Mouse (Mus musculus) ES-Bruce4 (cell line): ENCODE data around the gene Tmem230. TPM values are rescaled to one million over a fixed set of nuclear protein-coding genes. Genes with fewer than 3 reads are reported as not detected.

Source experiments
- H3K27ac ChIP-seq: 2 replicates; pipeline ENCODE4 v1.5.1; 2012; ENCODE audit warnings: low read length, inconsistent platforms; ENCODE audit not compliant: insufficient read depth
- H3K27me3 ChIP-seq: 2 replicates; pipeline ENCODE4 v1.6.1; 2012; ENCODE audit warnings: mild to moderate bottlenecking, low read length, inconsistent platforms; ENCODE audit not compliant: control insufficient read depth, poor library complexity, insufficient read depth, severe bottlenecking
- H3K36me3 ChIP-seq: 2 replicates; pipeline ENCODE4 v1.6.1; 2012; ENCODE audit warnings: inconsistent platforms, mild to moderate bottlenecking, low read length, moderate library complexity; ENCODE audit not compliant: control insufficient read depth, poor library complexity, insufficient read depth, severe bottlenecking
- H3K4me1 ChIP-seq: one replicate; pipeline ENCODE4 v1.8.1; 2011; ENCODE audit warnings: low read length; ENCODE audit not compliant: control insufficient read depth, insufficient read depth
- H3K4me3 ChIP-seq: 2 replicates; pipeline ENCODE4 v1.5.1; 2011; ENCODE audit warnings: low read depth, mild to moderate bottlenecking, low read length
- H3K9ac ChIP-seq: 2 replicates; pipeline ENCODE4 v1.6.1; 2012; ENCODE audit warnings: low read depth, mild to moderate bottlenecking, inconsistent platforms; ENCODE audit not compliant: poor library complexity, severe bottlenecking
- H3K9me3 ChIP-seq: replicated peaks from 2 replicates; pipeline ENCODE4 v1.6.1; 2012; ENCODE audit warnings: mild to moderate bottlenecking, low read length, inconsistent platforms; ENCODE audit not compliant: control insufficient read depth, poor library complexity, insufficient read depth, severe bottlenecking
- CTCF ChIP-seq: IDR thresholded peaks from one replicate; pipeline ENCODE4 v1.8.1; 2011; ENCODE audit warnings: low read depth, low read length
- EP300 ChIP-seq: IDR thresholded peaks from 2 replicates; pipeline ENCODE4 v1.6.1; 2011; ENCODE audit warnings: low read depth, low read length; ENCODE audit not compliant: insufficient read depth
- POLR2A ChIP-seq: IDR thresholded peaks from one replicate; pipeline ENCODE4 v1.8.1; 2011; ENCODE audit warnings: low read length; ENCODE audit not compliant: insufficient read depth
- polyA plus RNA-seq: library from polyadenylated mRNA; stranded (reverse); fragments of >200 nt; gene quantifications from 2 replicates; pipeline ENCODE4 v1.2.4, GENCODE M21; 2011; ENCODE audit warnings: low read depth; ENCODE audit not compliant: missing spikeins, insufficient read depth, insufficient read length

Tmem230 gene
- polyA plus RNA-seq, 1 experiment, result 47.7 TPM

GRCm38 (mm10) chr2:132203186-132203585 lies 44.4 kb downstream of the Tmem230 start:
- no peaks in the 10 kb centered on the region; the same call in 1 of the 2 replicates for H3K27me3 ChIP-seq
- H3K36me3 ChIP-seq, result no peaks in the 10 kb centered on the region
- H3K9me3 ChIP-seq, result no peaks in the 10 kb centered on the region
- peaks cover 5% of the 10 kb centered on the region for H3K4me1 ChIP-seq
- no peak overlapping the region for H3K9ac ChIP-seq
- TF ChIP-seq CTCF (no peak), EP300 (no peak), POLR2A (no peak)
- H3K4me3 ChIP-seq, result no peak overlapping the region
- H3K27ac ChIP-seq, result no peak overlapping the region

DNA sequence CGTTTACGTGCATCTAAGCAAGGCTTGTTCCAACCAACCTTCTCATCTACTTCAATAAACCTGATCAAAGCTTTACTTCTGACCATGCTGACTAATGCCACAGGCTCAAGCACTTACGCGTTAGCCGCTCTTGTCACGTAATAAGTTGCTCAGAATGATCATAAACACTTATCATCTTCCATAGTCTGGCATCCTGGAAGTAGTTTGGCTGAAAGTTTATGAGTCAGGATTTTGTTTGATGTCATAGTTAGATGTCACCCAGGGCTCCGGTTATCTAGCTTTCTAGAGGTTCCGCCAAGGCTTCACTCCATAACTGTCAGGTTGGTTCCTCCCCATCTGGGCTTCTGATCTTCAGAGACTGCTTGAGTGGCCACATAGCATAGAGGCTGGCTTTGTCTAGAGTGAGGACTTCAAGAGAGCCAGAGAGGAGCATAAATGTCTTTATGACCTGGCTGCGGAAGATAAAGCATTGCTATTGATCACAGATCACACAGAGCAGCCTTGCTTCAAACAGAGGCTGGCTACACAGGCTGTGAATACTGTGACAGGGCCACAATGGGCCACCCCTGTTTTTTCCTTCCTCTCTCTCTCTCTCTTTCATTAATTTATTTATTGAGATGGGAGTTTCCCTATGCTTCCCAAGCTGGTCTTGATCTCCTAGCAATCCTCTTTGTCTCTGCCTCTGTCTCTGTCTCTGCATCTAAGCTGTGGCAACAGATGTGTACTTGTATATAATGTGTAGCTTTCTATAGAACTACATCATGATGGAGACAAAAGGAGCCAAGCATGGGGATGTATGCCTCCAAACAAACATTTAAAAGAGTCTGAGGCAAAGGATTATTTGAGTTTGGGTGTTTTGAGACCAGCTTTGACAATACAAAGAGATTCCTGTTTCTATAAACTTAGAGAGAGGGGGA lies 49.3 kb downstream of the Tmem230 start:
- no peak overlapping the region for H3K4me3 ChIP-seq
- H3K27ac ChIP-seq, result no peak overlapping the region
- H3K4me1 ChIP-seq, result peaks cover 3% of the 10 kb centered on the region
- H3K9me3 ChIP-seq, result no peaks in the 10 kb centered on the region
- no peaks in the 10 kb centered on the region for H3K36me3 ChIP-seq
- H3K27me3 ChIP-seq, result no peaks in the 10 kb centered on the region; the same call in 1 of the 2 replicates
- no peak overlapping the region for H3K9ac ChIP-seq
- no peak for TF ChIP-seq CTCF
- TF ChIP-seq POLR2A, result no peak
- TF ChIP-seq EP300, result no peak

DNA sequence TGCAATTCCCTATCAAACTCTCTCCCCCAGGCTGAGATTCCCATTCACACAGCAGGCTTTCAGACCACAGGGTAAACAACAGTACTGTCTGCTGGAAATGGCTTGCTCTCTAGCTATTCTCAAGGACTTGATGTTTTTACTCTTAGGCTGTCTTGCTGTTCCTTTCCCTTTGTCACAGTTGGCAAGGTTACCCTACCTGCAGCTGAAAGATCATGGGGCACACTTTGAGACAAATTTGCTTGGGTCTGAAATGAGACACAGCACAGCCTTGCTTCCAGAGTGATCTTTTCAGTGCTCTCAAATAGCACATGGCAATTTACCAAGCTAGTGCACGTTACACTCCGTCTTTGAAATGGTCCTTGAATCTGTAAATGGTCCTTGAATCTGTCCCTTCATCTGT lies 52.0 kb downstream of the Tmem230 start:
- Histone ChIP-seq H3K9ac (no peak overlapping the region), H3K27ac (no peak overlapping the region), H3K27me3 (no peaks in the 10 kb centered on the region; the same call in 1 of the 2 replicates), H3K36me3 (no peaks in the 10 kb centered on the region), H3K4me3 (no peak overlapping the region), H3K9me3 (no peaks in the 10 kb centered on the region), H3K4me1 (no peaks in the 10 kb centered on the region)
- no peak for TF ChIP-seq POLR2A
- TF ChIP-seq CTCF, result no peak
- TF ChIP-seq EP300, result no peak

- Histone ChIP-seq H3K27ac (no peak overlapping the region), H3K4me1 (no peaks in the 10 kb centered on the region), H3K27me3 (no peaks in the 10 kb centered on the region), H3K9ac (no peak overlapping the region), H3K9me3 (no peaks in the 10 kb centered on the region), H3K36me3 (no peaks in the 10 kb centered on the region), H3K4me3 (no peak overlapping the region)
- TF ChIP-seq EP300 (no peak), CTCF (no peak), POLR2A (no peak)
Observed at GRCm38 (mm10) chr2:132190602-132191161, 56.9 kb downstream of the Tmem230 start.

Other genes with a start within 250 kb of the Tmem230 start
- 4.0 and 4.3 TPM in 2 replicates for gene Rassf2, start 217.5 kb downstream of the Tmem230 start, polyA plus RNA-seq
- gene Slc23a2, start 102.7 kb downstream of the Tmem230 start, polyA plus RNA-seq, result 15.5 and 20.8 TPM in 2 replicates
- gene Pcna, start 5.5 kb upstream of the Tmem230 start, polyA plus RNA-seq, result 355 and 368 TPM in 2 replicates
- 74.3 and 83.4 TPM in 2 replicates for gene Cds2, start 15.3 kb upstream of the Tmem230 start, polyA plus RNA-seq
- 0.50 and 0.51 TPM in 2 replicates for gene Prokr2, start 137.6 kb upstream of the Tmem230 start, polyA plus RNA-seq